Mouse (Mus musculus): Measurements from ENCODE around the gene Hunk. TPM values are rescaled to one million over a fixed set of nuclear protein-coding genes. Genes with fewer than 3 reads are reported as not detected.

Hunk gene
- polyA plus RNA-seq, 1 experiment from 2014 or later = 22.8 TPM

Other genes with a start within 250 kb of the Hunk start
- 13.3 and 16.4 TPM in 2 replicates for gene Tiam1, start 242.2 kb upstream of the Hunk start, polyA plus RNA-seq (2016; fragmentation: Nextera tagmentation; extraction: Ambion mirVana)
- gene Sod1, start 165.3 kb upstream of the Hunk start, polyA plus RNA-seq (2016; fragmentation: Nextera tagmentation; extraction: Ambion mirVana) = 1,054 and 1,279 TPM in 2 replicates
- gene Scaf4, start 101.5 kb upstream of the Hunk start, polyA plus RNA-seq (2016; fragmentation: Nextera tagmentation; extraction: Ambion mirVana) = 22.1 and 30.4 TPM in 2 replicates

Measured in heart, embryonic 10.5 days (tissue).